ENCODE assay signal across 8 mouse cellular contexts in genomic region chr1:143777558-143778218, GRCm38 (mm10). TPM values are rescaled to one million over a fixed set of nuclear protein-coding genes. Genes with fewer than 3 reads are reported as not detected.
DNase-seq lines count a peak whose midpoint lies in the region; ATAC-seq and TF ChIP-seq lines count a peak whose summit lies in the region.

No protein-coding gene starts in this region.

- under 1% methylated on average over 34 of the region's 39 CpGs for WGBS in lung, embryonic 14.5 days
- under 1% methylated on average over 39 of the region's 39 CpGs for WGBS in forebrain, embryonic 12.5 days
- under 1% methylated on average over 39 of the region's 39 CpGs for WGBS in limb, embryonic 11.5 days

- H3K36me3 ChIP-seq in lung, embryonic 14.5 days (ENCODE audit: insufficient read depth): 0 out of 2 replicates have a peak, but pooled peaks cover 4% of the 10 kb centered on the region
- no peaks in the 10 kb centered on the region for H3K36me3 ChIP-seq in forebrain, embryonic 12.5 days (replicated peaks)
- no peaks in the 10 kb centered on the region; the same call in 1 of the 2 replicates for H3K36me3 ChIP-seq in limb, embryonic 11.5 days (ENCODE audit: control insufficient read depth, insufficient read depth, low read length)
- H3K36me3 ChIP-seq in myocyte (ENCODE audit: control insufficient read depth, insufficient read depth): no peaks in the 10 kb centered on the region

- peaks cover 60% of the 10 kb centered on the region for H3K79me2 ChIP-seq in myocyte (ENCODE audit: control insufficient read depth, insufficient read depth)

- H3K4me3 ChIP-seq in lung, embryonic 14.5 days (ENCODE audit: low read depth, low read length): peak overlapping the region; percentile 81
- peak overlapping the region; percentile 70 for H3K4me3 ChIP-seq in forebrain, embryonic 12.5 days (replicated peaks)
- H3K4me3 ChIP-seq in limb, embryonic 11.5 days (ENCODE audit: low read depth, low read length): peak overlapping the region; percentile 77
- H3K4me3 ChIP-seq in myocyte: peak overlapping the region; percentile 74

- H3K9me3 ChIP-seq in lung, embryonic 14.5 days (ENCODE audit: low read depth, low read length): no peaks in the 10 kb centered on the region
- no peaks in the 10 kb centered on the region for H3K9me3 ChIP-seq in forebrain, embryonic 12.5 days
- no peaks in the 10 kb centered on the region for H3K9me3 ChIP-seq in limb, embryonic 11.5 days (ENCODE audit: control insufficient read depth, low read length)

- TF ChIP-seq CTCF in lung, embryonic 14.5 days (IDR thresholded peaks at IDR 0.05; ENCODE audit: low read depth): no peak

- 0 out of 2 replicates have a peak, but pooled peaks cover 4% of the 10 kb centered on the region for H3K4me1 ChIP-seq in lung, embryonic 14.5 days (ENCODE audit: insufficient read depth)
- peaks cover 29% of the 10 kb centered on the region for H3K4me1 ChIP-seq in forebrain, embryonic 12.5 days
- no peaks in the 10 kb centered on the region; the same call in 1 of the 2 replicates for H3K4me1 ChIP-seq in limb, embryonic 11.5 days (ENCODE audit: control insufficient read depth, insufficient read depth, low read length)

- peak; percentile 26 for DNase-seq in lung, embryonic 14.5 days
- no peak for DNase-seq in lung, postnatal 14 days
- peak; percentile 60 for DNase-seq in limb, embryonic 11.5 days (ENCODE audit: low spot score)
- no peak for DNase-seq in right cerebral cortex, adult 18-20 months
- no peak for DNase-seq in cerebellum, adult 18-20 months

- H3K4me2 ChIP-seq in lung, embryonic 14.5 days: peak overlapping the region; percentile 68
- peak overlapping the region; percentile 72 for H3K4me2 ChIP-seq in forebrain, embryonic 12.5 days
- peak overlapping the region; percentile 88 for H3K4me2 ChIP-seq in limb, embryonic 11.5 days (ENCODE audit: low read depth, severe bottlenecking)
- peak overlapping the region; percentile 89 for H3K4me2 ChIP-seq in myocyte (ENCODE audit: low read depth)

- H3K9ac ChIP-seq in lung, embryonic 14.5 days: peak overlapping the region; percentile 82
- H3K9ac ChIP-seq in forebrain, embryonic 12.5 days: peak overlapping the region; percentile 79
- peak overlapping the region; percentile 80 for H3K9ac ChIP-seq in limb, embryonic 11.5 days (ENCODE audit: low read length)

- H3ac ChIP-seq in myocyte (ENCODE audit: control insufficient read depth, insufficient read length): peak overlapping the region; percentile 36

- no peak for TF ChIP-seq POLR2A in myocyte (IDR thresholded peaks at IDR 0.05; ENCODE audit: insufficient read length, low read depth)

- ATAC-seq in lung, embryonic 14.5 days (ENCODE audit: insufficient read depth): peak; percentile 62
- peak; percentile 17 for ATAC-seq in activated CD4-positive, CD25-positive, alpha-beta regulatory T cell, adult 4 months
- ATAC-seq in forebrain, embryonic 12.5 days (ENCODE audit: low FRiP score): peak; percentile 62
- ATAC-seq in limb, embryonic 11.5 days (ENCODE audit: insufficient number of reproducible peaks, low FRiP score, low TSS enrichment, low read depth): peak; percentile 55

- peak overlapping the region; percentile 71 for H3K27ac ChIP-seq in lung, embryonic 14.5 days (ENCODE audit: low read depth)
- H3K27ac ChIP-seq in forebrain, embryonic 12.5 days: peak overlapping the region; percentile 48; the same call in 1 of the 2 replicates
- H3K27ac ChIP-seq in limb, embryonic 11.5 days (replicated peaks; ENCODE audit: low read depth, low read length): 0 out of 2 replicates have a peak overlapping the region, but pooled peaks have one; percentile 10

- no peaks in the 10 kb centered on the region for H3K27me3 ChIP-seq in lung, embryonic 14.5 days (ENCODE audit: insufficient read depth, low read length)
- no peaks in the 10 kb centered on the region for H3K27me3 ChIP-seq in forebrain, embryonic 12.5 days
- H3K27me3 ChIP-seq in limb, embryonic 11.5 days (ENCODE audit: control insufficient read depth, insufficient read depth, low read length): no peaks in the 10 kb centered on the region
- H3K27me3 ChIP-seq in myocyte (ENCODE audit: control insufficient read depth, insufficient read depth, insufficient read length): no peaks in the 10 kb centered on the region

TF ChIP-seq in myocyte, 11 proteins besides CTCF, POLR2A, EP300 and RAD21:
- TF ChIP-seq E2F4 (IDR thresholded peaks at IDR 0.05; ENCODE audit: insufficient read depth) (no peak), MYOG (IDR thresholded peaks at IDR 0.05; ENCODE audit: control insufficient read depth in 1 of 3, insufficient read depth in 1 of 3, insufficient read length in 2 of 3, low read depth in 2 of 3) (no peak), MAX (IDR thresholded peaks at IDR 0.05; ENCODE audit: low read depth) (no peak), TCF3 (IDR thresholded peaks at IDR 0.05; ENCODE audit: insufficient read length, low read depth) (no peak), SRF (IDR thresholded peaks at IDR 0.05; ENCODE audit: control insufficient read depth, insufficient read length, low read depth) (no peak), MYOD1 (IDR thresholded peaks at IDR 0.05; ENCODE audit: control insufficient read depth in 1 of 3, insufficient read length in 2 of 3, low read depth in 2 of 3) (no peak), POLR2AphosphoS2 (IDR thresholded peaks at IDR 0.05; ENCODE audit: insufficient read length, low read depth) (no peak), CEBPB (IDR thresholded peaks at IDR 0.05; ENCODE audit: insufficient read depth, poor library complexity, severe bottlenecking) (no peak), USF1 (IDR thresholded peaks at IDR 0.05; ENCODE audit: low read depth) (no peak), TCF12 (IDR thresholded peaks at IDR 0.05; ENCODE audit: insufficient read depth, poor library complexity, severe bottlenecking) (no peak), REST (IDR thresholded peaks at IDR 0.05; ENCODE audit: insufficient read depth, insufficient read length) (no peak)

RNA-seq across cellular contexts. Expression of gene Uchl5, which starts 0.6 kb away (rescaled TPM):
- polyA plus RNA-seq in lung, embryonic 14.5 days (2014; fragmentation: Nextera tagmentation; extraction: Ambion mirVana): 74.0 and 77.6 TPM in 2 replicates
- 10 to 100 TPM; 63.2 to 68.9 TPM for polyA plus RNA-seq in activated CD4-positive, CD25-positive, alpha-beta regulatory T cell, adult 4 months (2017; shearing (Covaris generic))
- 92.8 and 94.0 TPM in 2 replicates for polyA plus RNA-seq in forebrain, embryonic 12.5 days (2016; fragmentation: Nextera tagmentation; extraction: Ambion mirVana)
- polyA plus RNA-seq in limb, embryonic 11.5 days (2014; fragmentation: Nextera tagmentation; extraction: Ambion mirVana): 85.9 and 89.0 TPM in 2 replicates
- 13.9 TPM for polyA plus RNA-seq in myocyte (2012; fragmentation: generic; extraction: Trizol)

RNA-seq across cellular contexts. Expression of gene Trove2, which starts 0.8 kb away (rescaled TPM):
- polyA plus RNA-seq in lung, embryonic 14.5 days (2014; fragmentation: Nextera tagmentation; extraction: Ambion mirVana): 20.1 and 21.2 TPM in 2 replicates
- polyA plus RNA-seq in activated CD4-positive, CD25-positive, alpha-beta regulatory T cell, adult 4 months (2017; shearing (Covaris generic)): 1 to 10 TPM; 3.9 to 4.3 TPM
- polyA plus RNA-seq in forebrain, embryonic 12.5 days (2016; fragmentation: Nextera tagmentation; extraction: Ambion mirVana): 47.8 and 57.3 TPM in 2 replicates
- 22.3 and 25.5 TPM in 2 replicates for polyA plus RNA-seq in limb, embryonic 11.5 days (2014; fragmentation: Nextera tagmentation; extraction: Ambion mirVana)
- 1.9 TPM for polyA plus RNA-seq in myocyte (2012; fragmentation: generic; extraction: Trizol)

Comparison
In these comparisons a context has a peak if more than half of its experiments do, and no peak if none do; other contexts are left out.
1. DNase-seq: peak in lung, embryonic 14.5 days (single experiment) and limb, embryonic 11.5 days (single experiment); none in lung, postnatal 14 days (single experiment), right cerebral cortex, adult 18-20 months (single experiment) and cerebellum, adult 18-20 months (0 of 2).
2. H3K27ac ChIP-seq: peak in every context shown above with its lines; median percentile 71 in lung, embryonic 14.5 days; 48 in forebrain, embryonic 12.5 days; 10 in limb, embryonic 11.5 days.
3. Peak in every context shown above with its lines, with median percentiles within 50 percentile points of each other: ATAC-seq, H3K4me2 ChIP-seq, H3K4me3 ChIP-seq and H3K9ac ChIP-seq.